Mouse (Mus musculus): ENCODE data around the gene Rasgef1c.

Gene Rasgef1c

GRCm38 (mm10) chr11:50024833-50025720 is 123.4 kb downstream of the Rasgef1c start, which contains the start of gene Rnf130:
Rnf130 (plus strand) TSS chr11:50025346.
- DNase-seq (ENCODE audit: low spot score) = peak; percentile 94

- DNase-seq (ENCODE audit: low spot score) = peak; percentile 43
These were observed 124.3 kb downstream of the Rasgef1c start for GRCm38 (mm10) chr11:50025721-50026520.

DNA sequence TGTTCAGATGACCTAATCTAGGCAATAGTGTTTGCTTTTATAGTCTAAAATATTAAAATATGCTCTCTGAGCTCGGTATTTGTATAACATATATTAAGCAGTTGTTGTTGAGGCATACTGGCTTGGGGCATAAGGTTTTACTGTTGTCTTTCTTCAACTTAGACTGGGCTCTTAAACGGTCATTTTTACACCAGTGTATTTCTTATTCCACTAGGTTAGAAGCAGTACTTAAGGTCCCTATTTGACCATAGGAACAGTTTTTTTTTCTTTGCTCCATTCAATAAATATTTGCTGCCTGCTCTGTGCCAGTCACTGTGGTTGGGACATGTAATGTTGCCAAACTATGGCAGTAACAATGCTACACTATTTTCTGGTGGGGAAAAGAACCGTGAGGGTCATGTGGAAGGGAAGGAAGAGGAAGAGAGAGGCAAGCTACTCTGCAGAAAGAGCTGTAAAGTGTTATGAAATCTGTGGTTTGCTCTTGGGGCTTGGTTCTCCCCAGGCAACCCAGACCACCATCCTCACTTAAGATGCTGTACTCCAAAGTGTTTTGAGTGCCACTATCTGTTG is 125.0 kb downstream of the Rasgef1c start:
- no peak for DNase-seq (ENCODE audit: low spot score)

GRCm38 (mm10) chr11:50028416-50028815 is 126.8 kb downstream of the Rasgef1c start:
- peak; percentile 14 for DNase-seq (ENCODE audit: low spot score)
